Mouse (Mus musculus): ENCODE measurements around the gene Slc3a2. TPM values are rescaled to one million over a fixed set of nuclear protein-coding genes. Genes with fewer than 3 reads are reported as not detected.

Gene Slc3a2
- total RNA-seq, 2 experiments from 2014 or later: 146 to 149 TPM

DNA sequence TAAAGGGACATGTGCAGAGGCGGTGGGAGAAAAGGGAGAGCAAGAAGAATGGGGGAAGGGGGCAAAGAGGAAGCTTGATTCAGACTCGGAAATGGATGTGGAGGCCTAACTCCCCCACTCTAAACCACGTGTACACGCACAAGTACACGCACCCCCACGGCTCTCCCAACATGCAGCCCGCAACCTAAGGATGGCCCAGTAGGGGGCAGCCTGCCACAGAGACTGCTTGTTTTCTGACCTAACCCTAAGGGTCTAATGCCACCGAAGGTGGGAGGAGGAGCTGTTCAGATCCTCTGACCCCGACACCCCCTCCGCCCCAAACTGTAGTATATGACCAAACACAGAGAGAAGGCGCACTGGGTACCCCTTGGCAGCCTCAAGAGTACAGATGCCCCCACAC, 60.8 kb downstream of the Slc3a2 start:
- peak; percentile 77 to 78 for DNase-seq

DNA sequence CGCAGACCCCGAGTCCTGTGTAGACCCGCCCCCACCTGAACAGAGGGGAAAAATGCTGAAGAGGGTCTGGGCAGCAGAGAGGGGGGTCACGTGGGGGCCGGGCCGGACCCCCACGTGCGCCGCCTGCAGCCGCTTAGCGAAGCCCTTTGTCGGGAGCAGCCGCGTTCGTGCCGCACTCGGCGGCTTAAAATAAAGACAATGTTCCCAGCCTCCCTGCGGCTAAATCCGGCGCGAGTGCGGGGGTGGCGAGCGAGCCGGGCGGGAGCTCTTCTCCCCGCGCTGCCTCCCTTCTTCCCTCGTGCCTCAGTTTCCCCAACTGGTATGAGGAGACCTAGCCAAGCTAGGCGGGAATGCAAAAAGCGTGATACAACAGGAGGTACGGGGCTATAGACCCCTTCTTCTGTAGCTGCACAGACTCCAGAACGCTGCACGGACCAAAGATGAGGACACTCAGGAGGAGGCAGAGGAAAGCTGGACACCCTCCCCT, 61.3 kb downstream of the Slc3a2 start:
- peak; percentile 76 to 78 for DNase-seq

Small RNA genes lying within 50 kb of the gene (microRNA-seq; reads per million reads assigned to microRNA genes)
- gene Mir6992: 0 reads per million in 2 experiments

Other genes with a start within 250 kb of the Slc3a2 start
- 1 to 10 TPM; 8.6 TPM for gene Slc22a8, start 132.1 kb downstream of the Slc3a2 start, total RNA-seq (2021)
- 1 to 10 TPM; 1.7 to 2.1 TPM for gene Slc22a6, start 105.3 kb downstream of the Slc3a2 start, total RNA-seq (2021)
- 100 to 1,000 TPM; 172 to 186 TPM for gene Chrm1, start 59.6 kb downstream of the Slc3a2 start, total RNA-seq (2021)
- gene Wdr74, start 12.5 kb upstream of the Slc3a2 start, total RNA-seq (2021): 10 to 100 TPM; 51.0 to 52.3 TPM
- gene 1700092M07Rik, start 17.3 kb upstream of the Slc3a2 start, total RNA-seq (2021): 1 to 10 TPM; 1.3 to 1.4 TPM
- 10 to 100 TPM; 67.4 to 76.3 TPM for gene Stx5a, start 18.0 kb upstream of the Slc3a2 start, total RNA-seq (2021)
- 100 to 1,000 TPM in 1 of 2 experiments, 10 to 100 TPM in 1; 99.8 to 119 TPM for gene Nxf1, start 33.7 kb upstream of the Slc3a2 start, total RNA-seq (2021)
- 10 to 100 TPM; 79.7 to 86.2 TPM for gene Tmem223, start 47.6 kb upstream of the Slc3a2 start, total RNA-seq (2021)
- gene Tmem179b, start 51.1 kb upstream of the Slc3a2 start, total RNA-seq (2021): 1 to 10 TPM; 9.4 to 9.9 TPM
- 10 to 100 TPM; 12.2 to 13.8 TPM for gene Taf6l, start 63.0 kb upstream of the Slc3a2 start, total RNA-seq (2021)
- gene Polr2g, start 75.2 kb upstream of the Slc3a2 start, total RNA-seq (2021): 100 to 1,000 TPM; 113 to 115 TPM
- 1 to 10 TPM; 6.8 to 7.1 TPM for gene Zbtb3, start 79.2 kb upstream of the Slc3a2 start, total RNA-seq (2021)
- gene Ttc9c, start 96.0 kb upstream of the Slc3a2 start, total RNA-seq (2021): 10 to 100 TPM; 36.5 to 37.3 TPM
- gene Hnrnpul2, start 96.6 kb upstream of the Slc3a2 start, total RNA-seq (2021): 100 to 1,000 TPM; 123 to 126 TPM
- gene AC129217.1, start 106.4 kb upstream of the Slc3a2 start, total RNA-seq (2021): not detected
- gene Bscl2, start 114.1 kb upstream of the Slc3a2 start, total RNA-seq (2021): 100 to 1,000 TPM in 1 of 2 experiments, 10 to 100 TPM in 1; 99.0 to 112 TPM
- gene Gng3, start 115.8 kb upstream of the Slc3a2 start, total RNA-seq (2021): 100 to 1,000 TPM; 161 to 172 TPM
- under 1 TPM; 0.55 to 0.61 TPM for gene Lrrn4cl, start 127.4 kb upstream of the Slc3a2 start, total RNA-seq (2021)
- gene Ubxn1, start 148.1 kb upstream of the Slc3a2 start, total RNA-seq (2021): 10 to 100 TPM; 85.7 to 98.6 TPM
- gene Uqcc3, start 157.6 kb upstream of the Slc3a2 start, total RNA-seq (2021): 10 to 100 TPM; 31.5 to 31.7 TPM
- 1 to 10 TPM; 4.7 to 6.3 TPM for gene Lbhd1, start 160.4 kb upstream of the Slc3a2 start, total RNA-seq (2021)
- gene Gm49403, start 160.6 kb upstream of the Slc3a2 start, total RNA-seq (2021): not detected
- 10 to 100 TPM; 20.7 to 23.2 TPM for gene 1810009A15Rik, start 165.5 kb upstream of the Slc3a2 start, total RNA-seq (2021)
- 1 to 10 TPM in 1 of 2 experiments, under 1 TPM in 1; 0.99 to 2.3 TPM for gene Gm49416, start 165.6 kb upstream of the Slc3a2 start, total RNA-seq (2021)
- 10 to 100 TPM; 25.2 to 26.3 TPM for gene Ints5, start 169.6 kb upstream of the Slc3a2 start, total RNA-seq (2021)
- gene Ganab, start 174.7 kb upstream of the Slc3a2 start, total RNA-seq (2021): 100 to 1,000 TPM; 111 to 118 TPM
- gene B3gat3, start 197.0 kb upstream of the Slc3a2 start, total RNA-seq (2021): 100 to 1,000 TPM; 165 to 175 TPM
- 1 to 10 TPM; 4.0 TPM for gene Rom1, start 206.0 kb upstream of the Slc3a2 start, total RNA-seq (2021)
- 10 to 100 TPM; 10.9 to 11.8 TPM for gene Eml3, start 206.2 kb upstream of the Slc3a2 start, total RNA-seq (2021)
- 10 to 100 TPM; 54.7 to 60.7 TPM for gene Mta2, start 218.5 kb upstream of the Slc3a2 start, total RNA-seq (2021)
- 10 to 100 TPM; 19.6 to 19.7 TPM for gene Tut1, start 230.5 kb upstream of the Slc3a2 start, total RNA-seq (2021)
- 100 to 1,000 TPM; 233 to 254 TPM for gene Eef1g, start 243.7 kb upstream of the Slc3a2 start, total RNA-seq (2021)